Mouse (Mus musculus) stomach, embryonic 15.5 days (tissue): ENCODE measurements around the gene Cops9. TPM values are rescaled to one million over a fixed set of nuclear protein-coding genes. Genes with fewer than 3 reads are reported as not detected.

Source experiments
- ATAC-seq: fragments of 200-750 bp; cut with Nextera tagmentation; 2 replicates; pipeline ENCODE4 v1.8.0; 2017; ENCODE audit warnings: low read depth, moderate number of reproducible peaks, moderate TSS enrichment; ENCODE audit not compliant: insufficient read depth, low FRiP score
- H3K27ac ChIP-seq: fragments of 300-500 bp; sonication (generic); 2 replicates; pipeline ENCODE4 v1.5.1; 2015; ENCODE audit warnings: mild to moderate bottlenecking, inconsistent platforms
- H3K27me3 ChIP-seq: fragments of 300-500 bp; sonication (generic); replicated peaks from 2 replicates; pipeline ENCODE4 v1.6.1; 2015; ENCODE audit warnings: inconsistent platforms
- H3K36me3 ChIP-seq: fragments of 300-500 bp; sonication (generic); 2 replicates; pipeline ENCODE4 v1.6.1; 2015; ENCODE audit warnings: inconsistent platforms
- H3K4me1 ChIP-seq: fragments of 300-500 bp; sonication (generic); 2 replicates; pipeline ENCODE4 v1.6.1; 2015; ENCODE audit warnings: inconsistent platforms
- H3K4me2 ChIP-seq: fragments of 300-500 bp; sonication (generic); 2 replicates; pipeline ENCODE4 v1.6.1; 2015; ENCODE audit warnings: mild to moderate bottlenecking, inconsistent platforms
- H3K4me3 ChIP-seq: fragments of 300-500 bp; sonication (generic); replicated peaks from 2 replicates; pipeline ENCODE4 v1.5.1; 2015; ENCODE audit warnings: inconsistent platforms
- H3K9ac ChIP-seq: fragments of 300-500 bp; sonication (generic); 2 replicates; pipeline ENCODE4 v1.6.1; 2015; ENCODE audit warnings: inconsistent platforms
- H3K9me3 ChIP-seq: fragments of 300-500 bp; sonication (generic); 2 replicates; pipeline ENCODE4 v1.6.1; 2016; ENCODE audit warnings: inconsistent platforms
- WGBS: fragments of 180-500 bp; shearing (Covaris S2); methylation state at CpG from one replicate; pipeline ENCODE4 v1.1.7; 2015; 5-methylcytosine and 5-hydroxymethylcytosine counted together
- polyA plus RNA-seq: library from polyadenylated mRNA; unstranded; fragments of >200 nt; fragmentation: Nextera tagmentation; extraction: Ambion mirVana; gene quantifications from 2 replicates; pipeline ENCODE4 v1.2.1, GENCODE M21; 2015

The Cops9 gene
- polyA plus RNA-seq, 1 experiment from 2014 or later: 349 TPM

- WGBS: 73% methylated on average over 5 of the region's 5 CpGs
- Histone ChIP-seq H3K27ac (no peak overlapping the region), H3K9ac (no peak overlapping the region), H3K27me3 (no peaks in the 10 kb centered on the region), H3K4me1 (peaks cover 18% of the 10 kb centered on the region), H3K9me3 (no peaks in the 10 kb centered on the region), H3K4me3 (no peak overlapping the region), H3K4me2 (no peak overlapping the region), H3K36me3 (no peaks in the 10 kb centered on the region)
- ATAC-seq: no peak
Observed at GRCm38 (mm10) chr1:92644916-92645315, 3.1 kb upstream of the Cops9 start.

- H3K9ac ChIP-seq: no peak overlapping the region
Observed at GRCm38 (mm10) chr1:92643691-92644090, 1.9 kb upstream of the Cops9 start.

GRCm38 (mm10) chr1:92640393-92640792, 1.4 kb downstream of the Cops9 start:
- peak overlapping the region; percentile 73; the same call in 1 of the 2 replicates for H3K4me3 ChIP-seq
- H3K27me3 ChIP-seq: no peaks in the 10 kb centered on the region
- H3K9ac ChIP-seq: no peak overlapping the region
- no peaks in the 10 kb centered on the region for H3K9me3 ChIP-seq
- H3K36me3 ChIP-seq: peaks cover 15% of the 10 kb centered on the region; the same call in 1 of the 2 replicates
- H3K4me1 ChIP-seq: peaks cover 12% of the 10 kb centered on the region
- 82% methylated on average over 6 of the region's 6 CpGs for WGBS
- no peak for ATAC-seq
- H3K4me2 ChIP-seq: peak overlapping the region; percentile 91
- no peak overlapping the region for H3K27ac ChIP-seq

More at GRCm38 (mm10) chr1:92643691-92644090, 1.9 kb upstream of the Cops9 start:
- no peak overlapping the region for H3K4me2 ChIP-seq
- H3K36me3 ChIP-seq: no peaks in the 10 kb centered on the region
- no peak for ATAC-seq
- H3K4me3 ChIP-seq: no peak overlapping the region
- WGBS: 57% methylated on average over 4 of the region's 4 CpGs
- no peak overlapping the region for H3K27ac ChIP-seq
- peaks cover 18% of the 10 kb centered on the region for H3K4me1 ChIP-seq
- no peaks in the 10 kb centered on the region for H3K9me3 ChIP-seq
- no peaks in the 10 kb centered on the region for H3K27me3 ChIP-seq

GRCm38 (mm10) chr1:92638736-92639135, 3.0 kb downstream of the Cops9 start:
- H3K9ac ChIP-seq: no peak overlapping the region
- no peak overlapping the region for H3K27ac ChIP-seq
- ATAC-seq: no peak
- H3K27me3 ChIP-seq: no peaks in the 10 kb centered on the region
- H3K9me3 ChIP-seq: no peaks in the 10 kb centered on the region
- H3K36me3 ChIP-seq: peaks cover 15% of the 10 kb centered on the region; the same call in 1 of the 2 replicates
- H3K4me3 ChIP-seq: no peak overlapping the region
- H3K4me2 ChIP-seq: no peak overlapping the region
- WGBS: 93% methylated on average over 4 of the region's 4 CpGs
- peaks cover 12% of the 10 kb centered on the region for H3K4me1 ChIP-seq

GRCm38 (mm10) chr1:92638181-92638580, 3.6 kb downstream of the Cops9 start:
- no peaks in the 10 kb centered on the region for H3K9me3 ChIP-seq
- no peak overlapping the region for H3K27ac ChIP-seq
- H3K4me1 ChIP-seq: peaks cover 12% of the 10 kb centered on the region
- WGBS: 80% methylated on average over 3 of the region's 3 CpGs
- H3K9ac ChIP-seq: no peak overlapping the region
- no peak overlapping the region for H3K4me3 ChIP-seq
- ATAC-seq: no peak
- H3K4me2 ChIP-seq: no peak overlapping the region
- peaks cover 15% of the 10 kb centered on the region; the same call in 1 of the 2 replicates for H3K36me3 ChIP-seq
- H3K27me3 ChIP-seq: no peaks in the 10 kb centered on the region

GRCm38 (mm10) chr1:92637501-92638172, 4.1 kb downstream of the Cops9 start:
- no peak overlapping the region for H3K27ac ChIP-seq

GRCm38 (mm10) chr1:92636676-92637075, 5.1 kb downstream of the Cops9 start:
- 91% methylated on average over 11 of the region's 11 CpGs for WGBS
- Histone ChIP-seq H3K9me3 (no peaks in the 10 kb centered on the region), H3K9ac (no peak overlapping the region), H3K27me3 (no peaks in the 10 kb centered on the region), H3K4me1 (peaks cover 12% of the 10 kb centered on the region), H3K4me3 (no peak overlapping the region), H3K4me2 (no peak overlapping the region), H3K27ac (no peak overlapping the region), H3K36me3 (peaks cover 15% of the 10 kb centered on the region; the same call in 1 of the 2 replicates)
- ATAC-seq: no peak

More at GRCm38 (mm10) chr1:92637501-92638172, 4.1 kb downstream of the Cops9 start:
- peaks cover 12% of the 10 kb centered on the region for H3K4me1 ChIP-seq
- WGBS: 92% methylated on average over 15 of the region's 15 CpGs
- no peaks in the 10 kb centered on the region for H3K9me3 ChIP-seq
- H3K4me2 ChIP-seq: no peak overlapping the region
- H3K4me3 ChIP-seq: no peak overlapping the region
- ATAC-seq: no peak
- H3K36me3 ChIP-seq: peaks cover 15% of the 10 kb centered on the region; the same call in 1 of the 2 replicates
- H3K27me3 ChIP-seq: no peaks in the 10 kb centered on the region
- H3K9ac ChIP-seq: no peak overlapping the region

- no peak for ATAC-seq
- Histone ChIP-seq H3K9ac (no peak overlapping the region), H3K4me2 (no peak overlapping the region), H3K4me1 (peaks cover 10% of the 10 kb centered on the region), H3K4me3 (no peak overlapping the region), H3K9me3 (no peaks in the 10 kb centered on the region), H3K36me3 (peaks cover 15% of the 10 kb centered on the region; the same call in 1 of the 2 replicates), H3K27ac (no peak overlapping the region), H3K27me3 (no peaks in the 10 kb centered on the region)
- 81% methylated on average over 8 of the region's 8 CpGs for WGBS
Observed at GRCm38 (mm10) chr1:92636015-92636414, 5.8 kb downstream of the Cops9 start.

- H3K4me2 ChIP-seq: no peak overlapping the region
- H3K36me3 ChIP-seq: peaks cover 15% of the 10 kb centered on the region; the same call in 1 of the 2 replicates
- no peak overlapping the region for H3K9ac ChIP-seq
- H3K27me3 ChIP-seq: no peaks in the 10 kb centered on the region
- no peaks in the 10 kb centered on the region for H3K9me3 ChIP-seq
- peaks cover under 1% of the 10 kb centered on the region; the same call in 1 of the 2 replicates for H3K4me1 ChIP-seq
- 85% methylated on average over 4 of the region's 4 CpGs for WGBS
- no peak overlapping the region for H3K4me3 ChIP-seq
- H3K27ac ChIP-seq: no peak overlapping the region
- peak; percentile 25; the same call in 1 of the 2 replicates for ATAC-seq
Observed at GRCm38 (mm10) chr1:92634976-92635599, 6.7 kb downstream of the Cops9 start.

- no peak for ATAC-seq
- Histone ChIP-seq H3K27me3 (no peaks in the 10 kb centered on the region), H3K9me3 (no peaks in the 10 kb centered on the region), H3K36me3 (peaks cover 15% of the 10 kb centered on the region; the same call in 1 of the 2 replicates), H3K4me2 (no peak overlapping the region), H3K27ac (no peak overlapping the region), H3K4me1 (no peaks in the 10 kb centered on the region), H3K4me3 (no peak overlapping the region), H3K9ac (no peak overlapping the region)
- 48% methylated on average over 1 of the region's 1 CpGs for WGBS
Observed at GRCm38 (mm10) chr1:92634569-92634968, 7.2 kb downstream of the Cops9 start.

GRCm38 (mm10) chr1:92633726-92634125, 8.1 kb downstream of the Cops9 start:
- Histone ChIP-seq H3K4me2 (no peak overlapping the region), H3K9me3 (no peaks in the 10 kb centered on the region), H3K27ac (no peak overlapping the region), H3K4me3 (no peak overlapping the region), H3K27me3 (no peaks in the 10 kb centered on the region), H3K36me3 (peaks cover 15% of the 10 kb centered on the region; the same call in 1 of the 2 replicates), H3K4me1 (no peaks in the 10 kb centered on the region), H3K9ac (no peak overlapping the region)
- ATAC-seq: no peak
- 85% methylated on average over 8 of the region's 8 CpGs for WGBS

- Histone ChIP-seq H3K27ac (no peak overlapping the region), H3K9me3 (no peaks in the 10 kb centered on the region), H3K4me2 (no peak overlapping the region), H3K9ac (no peak overlapping the region), H3K4me1 (no peaks in the 10 kb centered on the region), H3K36me3 (peaks cover 15% of the 10 kb centered on the region; the same call in 1 of the 2 replicates), H3K4me3 (no peak overlapping the region), H3K27me3 (no peaks in the 10 kb centered on the region)
- WGBS: 67% methylated on average over 6 of the region's 6 CpGs
- no peak for ATAC-seq
Observed at GRCm38 (mm10) chr1:92632948-92633347, 8.8 kb downstream of the Cops9 start.
